Mouse (Mus musculus) MEL (cell line): ENCODE measurements around the gene Tomm40l. TPM values are rescaled to one million over a fixed set of nuclear protein-coding genes. Genes with fewer than 3 reads are reported as not detected.

Experiments
- DNase-seq: peaks from one replicate; pipeline ENCODE4 v3.0.0; 2011; ENCODE audit warnings: low read depth, low spot score
- H3K27ac ChIP-seq: 2 replicates; pipeline ENCODE4 v1.5.1; 2012; ENCODE audit warnings: low read depth, mild to moderate bottlenecking, control low read depth, low read length, moderate library complexity; ENCODE audit not compliant: control insufficient read depth
- H3K27me3 ChIP-seq, 2 experiments: fragments of 150-350 bp in 1 of 2; sonication (generic) in 1 of 2; 2 replicates each; pipeline ENCODE4 v1.6.1; 2012; ENCODE audit warnings: low read length in 2 of 2, mild to moderate bottlenecking in 2 of 2, improper control_type of control experiment in 1 of 2, moderate library complexity in 1 of 2; ENCODE audit not compliant: insufficient read depth in 2 of 2, control insufficient read depth in 1 of 2
- H3K36me3 ChIP-seq, 2 experiments: 2 replicates each; pipeline ENCODE4 v1.6.1; 2012 to 2014; ENCODE audit warnings: low read length in 2 of 2, improper control_type of control experiment in 1 of 2, inconsistent platforms in 1 of 2, mild to moderate bottlenecking in 1 of 2; ENCODE audit not compliant: insufficient read depth in 2 of 2, control insufficient read depth in 1 of 2
- H3K4me1 ChIP-seq, 2 experiments: fragments of 150-350 bp in 1 of 2; sonication (generic) in 1 of 2; 2 replicates each; pipeline ENCODE4 v1.6.1; 2012; ENCODE audit warnings: low read length in 2 of 2, improper control_type of control experiment in 1 of 2, mild to moderate bottlenecking in 1 of 2; ENCODE audit not compliant: insufficient read depth in 2 of 2, control insufficient read depth in 1 of 2
- H3K4me3 ChIP-seq, 2 experiments: fragments of 150-350 bp in 1 of 2; sonication (generic) in 1 of 2; 2 replicates each; pipeline ENCODE4 v1.5.1; 2012; ENCODE audit warnings: low read depth in 2 of 2, low read length in 2 of 2, mild to moderate bottlenecking in 2 of 2, moderate library complexity in 2 of 2, control low read depth in 1 of 2, improper control_type of control experiment in 1 of 2; ENCODE audit not compliant: control insufficient read depth in 1 of 2, insufficient read depth in 1 of 2
- H3K79me2 ChIP-seq: 2 replicates; pipeline ENCODE4 v1.6.1; 2012; ENCODE audit warnings: mild to moderate bottlenecking, low read length, moderate library complexity; ENCODE audit not compliant: control insufficient read depth, poor library complexity, insufficient read depth
- H3K9ac ChIP-seq: 2 replicates; pipeline ENCODE4 v1.6.1; 2012; ENCODE audit warnings: low read depth, mild to moderate bottlenecking, control low read depth, low read length, moderate library complexity; ENCODE audit not compliant: control insufficient read depth, poor library complexity, severe bottlenecking
- H3K9me3 ChIP-seq: fragments of 150-350 bp; sonication (generic); replicated peaks from 2 replicates; pipeline ENCODE4 v1.6.1; 2012; ENCODE audit warnings: mild to moderate bottlenecking, low read length, improper control_type of control experiment, moderate library complexity; ENCODE audit not compliant: insufficient read depth
- CHD1 ChIP-seq: IDR thresholded peaks from 2 replicates; pipeline ENCODE4 v1.6.1; 2012; ENCODE audit warnings: low read depth, mild to moderate bottlenecking, inconsistent platforms, low read length, improper control_type of control experiment
- CTCF ChIP-seq, 3 experiments: IDR thresholded peaks in 2 of 3; conservative IDR thresholded peaks in 1 of 3; 2 replicates each; pipeline ENCODE4 v1.5.1; 2011 to 2012; ENCODE audit warnings: low read length in 3 of 3, low read depth in 2 of 3, mild to moderate bottlenecking in 2 of 3, improper control_type of control experiment in 1 of 3, inconsistent platforms in 1 of 3, mixed read lengths in 1 of 3, moderate library complexity in 1 of 3; ENCODE audit not compliant: control insufficient read depth in 1 of 3, insufficient read depth in 1 of 3, poor library complexity in 1 of 3, severe bottlenecking in 1 of 3
- ELF1 ChIP-seq: IDR thresholded peaks from 2 replicates; pipeline ENCODE4 v1.6.1; 2014; ENCODE audit warnings: low read depth, mild to moderate bottlenecking, inconsistent platforms, low read length, improper control_type of control experiment, moderate library complexity
- EP300 ChIP-seq, 2 experiments: IDR thresholded peaks; 2 replicates each; pipeline ENCODE4 v1.6.1; 2011; ENCODE audit warnings: improper control_type of control experiment in 2 of 2, low read length in 2 of 2, low read depth in 1 of 2, mild to moderate bottlenecking in 1 of 2
- KAT2A ChIP-seq: conservative IDR thresholded peaks from 2 replicates; pipeline ENCODE4 v1.6.1; 2012; ENCODE audit warnings: low read depth, low read length, improper control_type of control experiment, inconsistent platforms
- MAFK ChIP-seq: IDR thresholded peaks from 2 replicates; pipeline ENCODE4 v1.6.1; 2011; ENCODE audit warnings: low read depth, mild to moderate bottlenecking, low read length, improper control_type of control experiment, borderline replicate concordance
- MAX ChIP-seq: IDR thresholded peaks from 2 replicates; pipeline ENCODE4 v1.6.1; 2011; ENCODE audit warnings: low read length, improper control_type of control experiment
- MXI1 ChIP-seq: IDR thresholded peaks from 2 replicates; pipeline ENCODE4 v1.6.1; 2011; ENCODE audit warnings: mild to moderate bottlenecking, low read depth, low read length, improper control_type of control experiment
- MYC ChIP-seq: IDR thresholded peaks from 2 replicates; pipeline ENCODE4 v1.6.1; 2011; ENCODE audit warnings: low read depth, mild to moderate bottlenecking, low read length, improper control_type of control experiment, moderate library complexity
- NRF1 ChIP-seq: IDR thresholded peaks from 2 replicates; pipeline ENCODE4 v1.6.1; 2014; ENCODE audit warnings: low read depth, mild to moderate bottlenecking, inconsistent platforms, low read length, improper control_type of control experiment, moderate library complexity; ENCODE audit not compliant: poor library complexity, insufficient read depth, severe bottlenecking
- POLR2AphosphoS2 ChIP-seq: IDR thresholded peaks from 2 replicates; pipeline ENCODE4 v1.6.1; 2011; ENCODE audit warnings: low read length, improper control_type of control experiment
- POLR2AphosphoS5 ChIP-seq: IDR thresholded peaks from 2 replicates; pipeline ENCODE4 v1.6.1; 2012; ENCODE audit warnings: low read depth, borderline replicate concordance, mild to moderate bottlenecking, inconsistent platforms, low read length, moderate library complexity, mixed read lengths
- RAD21 ChIP-seq: IDR thresholded peaks from 2 replicates; pipeline ENCODE4 v1.6.1; 2011; ENCODE audit warnings: mild to moderate bottlenecking, low read depth, low read length, improper control_type of control experiment
- RCOR1 ChIP-seq: IDR thresholded peaks from 2 replicates; pipeline ENCODE4 v1.6.1; 2012; ENCODE audit warnings: low read depth, mild to moderate bottlenecking, inconsistent platforms, low read length, improper control_type of control experiment
- SMC3 ChIP-seq: IDR thresholded peaks from 2 replicates; pipeline ENCODE4 v1.6.1; 2011; ENCODE audit warnings: low read depth, low read length, improper control_type of control experiment
- UBTF ChIP-seq: IDR thresholded peaks from 2 replicates; pipeline ENCODE4 v1.6.1; 2012; ENCODE audit warnings: low read depth, mild to moderate bottlenecking, inconsistent platforms, low read length, improper control_type of control experiment, moderate library complexity, borderline replicate concordance; ENCODE audit not compliant: insufficient read depth
- polyA plus RNA-seq, 2 experiments: library from polyadenylated mRNA; stranded (reverse) in 1 of 2; unstranded in 1 of 2; fragments of >175 nt in 1 of 2; fragments of >200 nt in 1 of 2; gene quantifications; 2 replicates each; pipeline versions ENCODE4 v1.2.1 to v1.2.4; 2012; ENCODE audit warnings: low replicate concordance in 2 of 2, low read depth in 1 of 2; ENCODE audit not compliant: insufficient read length in 2 of 2, insufficient read depth in 1 of 2, missing spikeins in 1 of 2
- total RNA-seq: library from RNA; depleted of rRNA; stranded (reverse); fragments of 300-350 nt; gene quantifications from 2 replicates; pipeline ENCODE4 v1.2.3, GENCODE M21; 2012

Gene Tomm40l
- total and polyA plus RNA-seq, 3 experiments, result 40.7 to 43.4 TPM; not detected in 1

GRCm38 (mm10) chr1:171263666-171264461, 41.5 kb upstream of the Tomm40l start:
- no peak for DNase-seq
- no peaks in the 10 kb centered on the region for H3K79me2 ChIP-seq
- H3K27ac ChIP-seq, result no peak overlapping the region
- H3K9ac ChIP-seq, result no peak overlapping the region
- H3K4me3 ChIP-seq, result no peak overlapping the region
- H3K27me3 ChIP-seq, result peaks cover 0 to 2% of the 10 kb centered on the region in 2 experiments; a peak in 3 of 4 replicates
- H3K4me1 ChIP-seq, result peaks cover 4 to 20% of the 10 kb centered on the region in 2 experiments; a peak in 3 of 4 replicates
- TF ChIP-seq SMC3 (peak; percentile 23), RAD21 (peak; percentile 17), POLR2AphosphoS5 (no peak), MAFK (no peak), CTCF (IDR thresholded peaks at IDR 0.05 in 2 of 3, conservative IDR thresholded peaks at IDR 0.05 in 1 of 3; ENCODE audit: control insufficient read depth in 1 of 3, insufficient read depth in 1 of 3, low read depth in 2 of 3, low read length in 3 of 3, poor library complexity in 1 of 3, severe bottlenecking in 1 of 3) (peak in 2 of 3 experiments; percentile 8 to 36; a peak in 2 of 6 replicates), POLR2AphosphoS2 (no peak), CHD1 (no peak), UBTF (no peak), EP300 (IDR thresholded peaks at IDR 0.05; ENCODE audit: low read depth in 1 of 2, low read length in 2 of 2) (no peak), MAX (no peak), MXI1 (no peak)
- no peaks in the 10 kb centered on the region for H3K9me3 ChIP-seq
- H3K36me3 ChIP-seq, result peaks cover 0 to 11% of the 10 kb centered on the region in 2 experiments; a peak in 2 of 4 replicates

GRCm38 (mm10) chr1:171263185-171263611, 40.9 kb upstream of the Tomm40l start:
- peaks cover 0 to 2% of the 10 kb centered on the region in 2 experiments; a peak in 3 of 4 replicates for H3K27me3 ChIP-seq
- no peak overlapping the region for H3K9ac ChIP-seq
- H3K4me1 ChIP-seq, result peaks cover 4 to 17% of the 10 kb centered on the region in 2 experiments; a peak in 3 of 4 replicates
- no peaks in the 10 kb centered on the region for H3K9me3 ChIP-seq
- no peak for TF ChIP-seq RCOR1
- TF ChIP-seq ELF1, result no peak
- TF ChIP-seq NRF1, result no peak
- TF ChIP-seq KAT2A, result no peak
- no peak for TF ChIP-seq MYC
- no peak for TF ChIP-seq CTCF (IDR thresholded peaks at IDR 0.05 in 2 of 3, conservative IDR thresholded peaks at IDR 0.05 in 1 of 3; ENCODE audit: control insufficient read depth in 1 of 3, insufficient read depth in 1 of 3, low read depth in 2 of 3, low read length in 3 of 3, poor library complexity in 1 of 3, severe bottlenecking in 1 of 3)
- no peak for DNase-seq
- H3K27ac ChIP-seq, result no peak overlapping the region
- peaks cover 0 to 9% of the 10 kb centered on the region in 2 experiments; a peak in 2 of 4 replicates for H3K36me3 ChIP-seq
- no peaks in the 10 kb centered on the region for H3K79me2 ChIP-seq
- H3K4me3 ChIP-seq, result no peak overlapping the region
